Mouse (Mus musculus): ENCODE measurements around the gene Arf6.
A peak's percentile ranks its signal among the peaks of the same experiment; 100 is the strongest.
"Not testable (repeated sequence)": the region's sequence is repeated elsewhere in the genome, so short reads cannot be mapped to it uniquely, and the experiment has no call there.

The Arf6 gene

GRCm38 (mm10) chr12:69371854-69372671 lies at the start of gene Arf6, which contains the start of gene Gm9887:
Gene Arf6 (plus strand): TSS chr12:69372150.
Gene Gm9887 (minus strand): TSS chr12:69372458.
- DNase-seq (ENCODE audit: low spot score): peak; percentile 97

- DNase-seq (ENCODE audit: low spot score): no peak
These were observed 40.8 kb upstream of the Arf6 start for GRCm38 (mm10) chr12:69331187-69331586.

DNA sequence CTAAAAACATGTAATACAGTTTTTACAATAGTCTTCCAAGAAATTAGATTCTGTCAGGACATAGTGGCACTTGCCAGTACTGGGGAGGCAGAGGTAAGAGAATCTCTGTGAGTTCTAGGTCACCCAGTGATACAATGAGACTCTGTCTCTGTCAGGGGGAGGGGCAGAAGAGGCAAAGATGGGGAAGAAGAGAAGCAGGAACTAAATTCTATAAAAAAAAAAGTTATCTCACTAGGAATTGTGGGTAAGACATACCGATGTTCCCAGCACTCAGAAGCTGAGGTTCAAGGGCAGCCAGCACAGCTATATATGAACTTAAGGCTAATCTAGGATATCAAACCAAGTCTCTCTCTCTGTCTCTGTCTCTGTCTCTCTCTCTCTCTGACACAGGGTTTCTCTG lies 39.8 kb upstream of the Arf6 start:
- DNase-seq (ENCODE audit: low spot score): no peak

- DNase-seq (ENCODE audit: low spot score): no peak
These were observed 38.4 kb upstream of the Arf6 start for GRCm38 (mm10) chr12:69333547-69333946.

DNA sequence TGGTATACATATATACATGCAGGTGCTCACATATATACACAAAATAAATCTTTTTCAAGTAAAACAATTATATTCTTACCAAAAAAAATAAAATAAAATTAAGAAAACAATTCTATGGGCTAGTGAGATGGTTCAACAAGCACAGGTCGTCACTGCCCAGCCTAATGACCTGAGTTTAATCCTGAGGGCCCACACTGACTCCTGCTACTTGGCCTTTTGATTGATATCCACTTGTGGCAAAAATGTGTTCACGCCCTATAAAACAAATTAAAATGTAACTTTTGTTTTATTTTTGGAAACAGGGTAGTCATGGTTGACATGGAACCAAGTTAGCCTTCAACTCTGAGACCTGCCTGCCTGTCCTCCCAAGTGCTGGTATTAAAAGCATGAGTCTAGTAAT lies 22.0 kb upstream of the Arf6 start:
- DNase-seq (ENCODE audit: low spot score): no peak

DNA sequence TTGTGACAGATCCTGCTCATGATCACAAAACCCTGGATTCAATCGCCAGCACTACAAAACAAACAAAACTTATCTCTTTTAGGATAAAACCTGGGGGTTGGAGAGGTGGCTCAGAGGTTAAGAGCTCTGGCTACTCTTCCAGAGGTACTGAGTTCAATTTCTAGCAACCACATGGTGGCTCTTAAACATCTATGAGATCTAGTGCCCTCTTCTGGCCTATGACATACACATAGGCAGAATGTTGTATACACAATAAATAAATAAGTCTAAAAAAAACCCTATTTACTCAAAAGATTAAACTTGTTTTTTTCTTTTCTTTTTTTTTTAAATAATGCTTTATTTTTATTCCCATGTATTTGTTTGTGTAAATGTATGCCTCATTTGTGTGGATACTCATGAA lies 20.3 kb upstream of the Arf6 start:
- DNase-seq (ENCODE audit: low spot score): no peak

DNA sequence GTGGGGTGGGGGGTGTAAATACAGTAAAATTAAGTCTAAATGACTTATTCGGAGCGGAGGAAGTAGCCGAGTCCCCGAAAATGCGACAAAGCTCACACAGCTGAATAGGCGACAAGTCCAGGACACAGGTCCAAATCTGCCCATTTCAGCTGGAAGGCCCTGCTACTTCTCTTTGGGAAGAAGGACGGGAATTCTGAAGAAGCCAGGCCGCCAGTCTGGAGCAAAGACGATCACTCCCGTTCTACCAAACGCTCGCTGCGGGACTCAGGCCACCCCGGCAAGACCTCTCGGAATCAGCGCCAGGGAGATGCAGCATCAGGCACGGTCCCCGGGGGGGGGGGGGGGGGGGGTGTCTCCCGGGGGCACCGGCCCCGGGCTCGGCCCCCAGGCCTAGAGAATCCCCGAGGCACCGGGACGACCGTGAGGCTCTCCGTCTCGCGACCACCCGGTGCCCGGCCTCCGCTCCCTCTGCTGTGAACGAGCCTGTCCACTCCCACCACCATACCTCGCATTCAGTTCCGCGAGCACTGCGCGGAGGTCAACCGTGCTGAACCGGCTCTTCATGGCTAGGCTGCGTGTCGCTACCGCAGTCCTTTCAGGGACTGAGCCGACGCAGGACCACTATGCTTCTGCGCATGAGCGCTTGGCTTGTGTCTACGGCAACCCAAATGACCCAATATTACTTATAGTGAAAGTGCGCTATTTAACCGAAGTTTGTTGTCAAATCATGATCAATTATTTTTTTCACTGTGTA lies 15.2 kb upstream of the Arf6 start, which contains the start of gene Nemf:
Gene Nemf, minus strand, starts transcription at position 620 of the 754 bp plus-strand sequence.
- peak; percentile 85 for DNase-seq (ENCODE audit: low spot score)

DNA sequence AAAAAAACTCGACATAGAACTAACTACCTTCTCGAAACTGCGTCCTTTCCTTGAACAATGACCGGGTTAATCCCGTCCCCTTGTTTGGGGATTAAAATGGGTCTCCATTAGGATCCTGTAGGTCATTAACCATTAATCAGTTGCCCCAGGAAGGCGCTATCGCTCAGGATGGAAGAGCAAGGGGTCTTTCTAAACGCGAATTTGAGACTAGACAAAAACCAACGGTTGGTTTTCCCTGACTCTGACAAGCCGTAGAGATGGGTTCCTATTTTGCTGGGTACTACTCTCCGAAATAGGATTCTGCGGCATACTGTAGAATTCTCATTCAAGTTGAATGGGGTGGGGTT lies 14.7 kb upstream of the Arf6 start:
- DNase-seq (ENCODE audit: low spot score): no peak

DNA sequence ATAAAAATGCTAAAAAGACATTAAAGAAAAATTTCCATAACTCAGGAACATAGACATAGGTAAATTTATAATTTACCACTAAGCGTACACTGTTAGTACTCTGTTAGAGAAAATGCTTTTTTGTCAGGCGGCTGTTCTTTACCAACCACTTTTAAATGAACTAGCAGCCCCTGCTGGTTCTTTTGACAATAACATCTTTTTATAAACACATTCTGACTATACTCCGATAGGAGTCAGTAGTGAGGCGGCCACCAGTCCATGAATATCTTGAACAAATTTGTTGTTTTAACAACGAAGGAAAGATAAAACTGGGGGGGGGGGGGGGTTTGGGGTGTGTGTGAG lies 11.3 kb upstream of the Arf6 start:
- peak; percentile 60 for DNase-seq (ENCODE audit: low spot score)

- DNase-seq (ENCODE audit: low spot score): peak; percentile 98
These were observed 10.7 kb upstream of the Arf6 start for GRCm38 (mm10) chr12:69360997-69361899.

DNA sequence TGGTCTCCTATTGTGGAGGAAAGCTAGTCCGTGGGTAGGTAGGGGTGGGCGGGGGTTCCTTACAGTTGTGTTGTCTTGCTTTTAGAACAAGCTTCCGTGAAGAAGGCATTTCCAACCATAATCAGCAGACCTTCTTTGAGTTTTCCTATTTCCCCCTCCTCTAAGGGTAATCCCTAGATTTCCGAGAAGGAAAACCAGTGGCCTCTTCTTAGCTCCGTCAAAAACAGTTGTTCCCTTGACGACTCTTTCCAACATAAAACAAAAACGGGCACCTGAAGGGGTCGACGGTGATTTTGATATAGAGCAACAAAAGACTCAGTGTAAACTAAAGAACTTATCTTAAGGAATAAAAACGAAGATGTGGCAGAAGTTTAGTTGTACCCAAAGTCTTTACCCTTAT lies 10.0 kb upstream of the Arf6 start:
- no peak for DNase-seq (ENCODE audit: low spot score)

DNA sequence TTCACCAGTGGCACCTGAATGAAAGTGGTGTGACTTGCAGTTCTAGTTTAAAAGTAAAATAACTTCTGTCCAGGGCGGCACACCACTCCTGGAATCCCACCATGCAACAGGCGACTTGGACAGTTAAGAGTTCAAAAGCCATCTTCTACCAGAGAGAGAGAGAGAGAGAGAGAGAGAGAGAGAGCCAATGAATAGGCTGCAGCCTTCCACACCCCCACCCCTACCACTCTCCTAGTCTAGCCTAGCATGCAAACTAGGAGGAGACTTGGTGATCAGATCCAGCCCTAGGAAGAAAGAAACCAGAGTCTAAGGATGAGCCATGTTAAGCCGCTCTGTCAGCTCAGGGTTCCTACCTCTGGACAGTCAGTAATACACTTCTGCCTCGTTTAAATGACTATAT lies 9.6 kb upstream of the Arf6 start:
- DNase-seq (ENCODE audit: low spot score): peak; percentile 69

DNA sequence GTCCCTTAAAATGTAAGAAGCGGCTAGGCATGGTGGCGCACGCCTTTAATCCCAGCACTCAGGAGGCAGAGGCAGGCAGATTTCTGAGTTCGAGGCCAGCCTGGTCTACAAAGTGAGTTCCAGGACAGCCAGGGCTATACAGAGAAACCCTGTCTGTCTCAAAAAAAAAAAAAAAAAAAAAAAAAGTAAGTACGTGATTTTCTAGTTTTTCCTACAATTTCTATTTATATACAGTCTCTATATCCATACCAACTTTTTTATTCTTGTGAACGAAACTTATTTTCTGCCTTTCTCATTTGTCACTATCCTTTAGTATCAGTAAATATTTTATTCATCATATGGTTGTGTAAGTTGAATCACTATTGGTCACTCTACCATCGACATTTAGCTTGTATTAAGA lies 8.8 kb upstream of the Arf6 start:
- DNase-seq (ENCODE audit: low spot score): not testable (repeated sequence)

GRCm38 (mm10) chr12:69363899-69364762 lies 7.8 kb upstream of the Arf6 start:
- peak; percentile 81 for DNase-seq (ENCODE audit: low spot score)

DNA sequence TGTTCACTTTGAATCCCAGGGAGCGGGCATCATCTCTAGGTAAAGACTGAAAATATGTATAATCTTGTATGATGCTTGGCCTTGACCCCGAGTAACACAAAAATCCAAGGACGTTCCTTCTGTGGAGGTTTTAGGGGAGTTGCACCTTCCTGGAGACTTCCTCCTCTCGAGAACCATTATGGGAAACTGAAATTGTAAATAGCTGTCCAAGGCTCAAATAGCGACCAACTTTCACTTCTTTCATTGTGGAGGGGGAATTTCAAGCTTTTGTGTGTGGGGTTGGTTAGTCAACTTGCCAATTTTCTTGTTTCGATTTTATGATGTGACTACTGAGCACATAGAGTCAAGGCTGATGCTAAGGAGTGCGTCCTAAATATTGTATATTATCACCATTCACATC lies 6.2 kb upstream of the Arf6 start:
- no peak for DNase-seq (ENCODE audit: low spot score)

DNA sequence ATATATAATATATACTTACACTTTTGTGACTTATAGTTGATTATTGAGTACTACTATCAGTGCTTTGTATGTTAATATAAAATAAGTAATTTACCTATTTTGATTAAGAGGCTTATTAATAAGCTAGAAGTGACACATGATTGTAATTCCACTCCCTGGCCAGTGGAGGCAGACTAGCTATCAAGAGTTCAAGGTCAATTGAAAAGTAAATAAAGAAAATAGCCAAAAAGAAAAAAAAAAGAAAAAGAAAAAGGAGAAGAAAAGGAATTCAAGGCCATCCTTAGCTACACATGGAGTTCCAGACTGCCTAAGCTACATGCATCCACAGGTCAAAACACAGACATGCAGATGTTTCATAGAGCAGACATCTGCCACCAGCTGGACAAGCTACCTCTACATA lies 5.5 kb upstream of the Arf6 start:
- DNase-seq (ENCODE audit: low spot score): no peak

DNA sequence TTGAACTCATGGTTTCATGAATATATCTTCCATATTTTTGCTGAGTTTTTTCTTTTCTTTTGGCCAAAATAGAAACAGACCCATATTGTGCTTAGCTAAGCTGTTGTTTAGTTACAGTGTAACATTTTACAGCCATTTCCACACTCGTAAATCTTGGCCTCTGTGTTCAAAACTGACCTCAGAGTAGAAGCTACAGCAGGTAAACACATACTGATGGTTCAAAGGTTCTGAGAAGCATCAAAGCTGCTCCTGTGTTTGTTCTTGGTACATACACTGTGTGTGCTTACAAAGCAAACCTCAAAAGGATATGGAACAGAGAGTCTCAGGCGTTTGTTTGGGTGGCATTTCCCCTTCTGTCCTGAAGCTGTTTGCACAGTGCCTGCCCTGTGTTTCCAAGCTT lies 4.4 kb upstream of the Arf6 start:
- DNase-seq (ENCODE audit: low spot score): peak; percentile 46

- DNase-seq (ENCODE audit: low spot score): no peak
These were observed 1.0 kb upstream of the Arf6 start for GRCm38 (mm10) chr12:69370936-69371335.

DNA sequence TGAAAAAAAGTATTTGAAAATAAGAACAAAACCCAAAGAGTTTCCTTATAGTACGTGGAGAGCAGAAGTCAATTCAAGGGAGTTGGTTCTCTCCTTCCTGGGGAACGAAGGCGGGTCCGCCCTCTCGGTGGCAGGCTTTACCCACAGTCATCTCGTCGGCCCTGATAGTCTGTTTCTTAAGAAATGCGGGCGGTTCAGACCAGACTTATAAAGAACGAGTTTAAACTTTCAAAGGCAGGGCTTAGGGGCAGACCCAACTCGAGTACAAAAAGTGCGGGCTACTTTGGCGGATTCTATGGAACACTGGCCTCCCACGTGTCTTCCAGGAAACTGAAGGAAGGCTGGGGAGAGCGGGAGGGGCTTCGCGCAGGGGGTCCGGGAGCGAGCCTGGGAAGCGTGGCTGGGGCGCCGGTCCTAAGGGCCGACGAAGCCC lies 513 bp upstream of the Arf6 start:
- DNase-seq (ENCODE audit: low spot score): peak; percentile 92

GRCm38 (mm10) chr12:69372731-69373331 lies 881 bp downstream of the Arf6 start:
- peak; percentile 42 for DNase-seq (ENCODE audit: low spot score)
